Mouse (Mus musculus) E14TG2a.4 (cell line): ENCODE data around the gene Got1.

Source experiments
- CTCF ChIP-seq: conservative IDR thresholded peaks from 2 replicates; pipeline ENCODE4 v1.5.1; 2014; ENCODE audit warnings: low read length
- NANOG ChIP-seq: IDR thresholded peaks from 2 replicates; pipeline ENCODE4 v1.6.1; 2014; ENCODE audit warnings: borderline replicate concordance, low read length, mixed read lengths
- POU5F1 ChIP-seq: IDR thresholded peaks from 2 replicates; pipeline ENCODE4 v1.6.1; 2014; ENCODE audit warnings: low read length, borderline replicate concordance

DNA sequence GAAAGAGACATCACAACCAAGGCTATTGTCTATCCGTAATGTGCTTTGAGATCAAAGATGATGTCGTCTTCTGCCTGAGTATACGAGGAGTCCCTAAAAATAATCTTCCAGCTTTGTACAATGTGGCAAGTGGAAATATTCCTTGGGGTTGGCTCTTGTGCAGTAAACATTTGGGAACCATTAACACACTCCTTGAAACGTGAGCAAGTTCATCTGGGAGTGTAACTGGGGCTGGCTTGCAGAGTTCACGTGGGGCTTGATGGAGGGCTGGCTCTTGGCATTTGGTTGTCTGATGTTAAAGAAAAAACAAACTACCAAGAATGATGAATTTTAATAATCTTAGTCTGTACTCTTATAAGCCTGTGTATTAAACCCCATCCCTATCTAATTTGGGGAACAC is 45.0 kb downstream of the Got1 start:
- TF ChIP-seq CTCF (no peak), POU5F1 (no peak), NANOG (no peak)
